Mouse (Mus musculus) thymus, postnatal 4 days (tissue): ENCODE measurements around the gene Rab6b.
"Not testable (repeated sequence)": the region's sequence is repeated elsewhere in the genome, so short reads cannot be mapped to it uniquely, and the experiment has no call there.

Experiments used
- DNase-seq: peaks from one replicate; pipeline ENCODE4 v3.0.0; 2021

Rab6b gene

DNA sequence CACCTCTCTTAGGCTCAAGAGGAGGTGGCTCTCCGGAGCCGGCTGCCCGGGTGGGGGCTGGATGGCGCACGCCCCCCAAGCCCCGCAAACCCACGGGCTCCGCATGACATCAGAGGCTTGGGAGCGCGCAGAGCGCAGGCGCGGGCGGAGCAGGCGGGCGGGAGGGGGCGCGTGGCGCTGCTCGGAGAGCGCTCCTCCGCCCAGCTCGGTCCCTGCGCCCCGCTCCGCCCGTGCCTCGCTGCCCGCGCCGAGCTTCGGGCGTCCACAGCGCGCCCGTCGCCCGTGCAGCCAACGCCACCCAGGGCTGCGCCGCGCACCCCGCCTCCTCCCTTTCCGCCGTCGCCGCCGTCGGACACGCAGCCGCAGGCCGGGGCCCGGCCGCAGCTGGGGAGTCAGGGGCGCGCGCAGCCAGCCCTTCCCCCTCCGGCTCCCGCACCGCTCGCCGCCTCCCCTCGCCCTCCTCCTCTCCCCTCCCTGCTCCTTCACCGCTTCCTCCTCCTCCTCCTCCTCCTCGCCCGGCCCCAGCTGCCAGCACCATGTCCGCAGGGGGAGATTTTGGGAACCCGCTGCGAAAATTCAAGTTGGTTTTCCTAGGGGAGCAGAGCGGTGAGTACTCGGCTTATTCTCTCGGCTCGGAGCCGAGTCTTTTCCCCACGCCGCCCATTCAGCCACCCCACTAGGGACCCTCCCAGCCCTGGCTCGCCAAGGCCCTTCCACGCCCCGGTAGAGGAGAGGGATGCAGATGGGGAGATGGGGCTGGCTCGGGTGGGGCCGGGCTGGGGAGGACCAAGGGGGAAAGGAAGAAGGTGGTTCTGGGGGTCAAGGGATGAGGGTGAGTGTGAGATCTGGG lies at the start of gene Rab6b:
Gene Rab6b (plus strand): TSS at position 167 of the 850 bp plus-strand sequence.
- DNase-seq: peak; percentile 58

DNA sequence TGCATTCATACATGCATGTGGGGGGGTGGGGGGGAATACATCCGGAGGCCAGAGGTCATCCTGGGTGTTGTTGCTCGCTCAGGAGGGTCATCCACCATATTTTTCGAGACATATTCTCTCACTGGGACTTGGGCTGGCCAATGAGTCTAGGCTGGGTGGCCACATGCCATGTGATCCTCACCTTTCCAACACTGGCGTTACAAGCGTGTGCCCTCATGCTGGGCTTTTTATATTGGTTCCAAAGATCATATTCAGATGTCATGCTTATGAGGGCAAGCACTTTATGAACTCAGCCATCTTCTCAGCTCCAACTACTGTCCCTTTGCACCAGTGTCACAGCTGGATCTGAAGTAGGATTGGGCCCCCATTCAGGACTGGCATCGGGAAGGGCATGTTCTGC lies 48.0 kb upstream of the Rab6b start:
- DNase-seq: no peak

DNA sequence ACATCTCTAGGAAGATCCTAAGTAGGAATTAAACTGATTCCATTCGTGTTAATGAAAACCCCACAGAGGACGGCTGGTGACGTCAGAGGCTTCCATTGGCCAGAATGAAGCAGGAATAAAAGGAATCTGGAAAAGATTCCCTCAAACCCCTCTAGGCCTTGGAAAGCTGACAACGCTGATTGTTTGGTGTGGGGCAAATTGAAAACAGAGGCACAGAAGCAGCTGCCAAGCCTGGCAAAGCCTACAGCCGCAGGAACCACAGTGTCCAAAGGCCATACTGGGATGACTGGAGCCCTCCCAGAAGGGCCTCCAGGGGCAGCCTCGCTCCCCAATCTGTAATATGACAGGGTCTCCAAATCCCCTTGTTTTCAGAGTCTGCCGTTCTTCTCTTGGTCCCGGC lies 44.7 kb upstream of the Rab6b start:
- no peak for DNase-seq

DNA sequence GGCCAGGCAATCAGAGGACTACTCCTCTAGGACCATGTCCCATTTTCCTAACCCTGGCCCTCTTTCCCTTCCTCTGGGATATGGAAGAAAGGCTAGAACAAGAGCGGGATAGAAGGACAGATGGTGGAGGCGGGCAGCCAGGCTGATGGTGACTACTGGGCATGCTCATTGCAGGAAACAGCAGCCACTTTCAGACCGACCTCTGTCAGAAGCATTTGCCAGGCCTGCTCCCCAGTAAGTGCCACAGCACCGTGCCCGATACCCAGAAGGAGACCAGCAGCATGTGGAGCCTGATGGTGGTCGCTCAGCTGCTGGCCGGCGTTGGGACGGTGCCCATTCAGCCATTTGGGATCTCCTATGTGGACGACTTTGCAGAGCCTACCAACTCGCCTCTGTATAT lies 43.9 kb upstream of the Rab6b start:
- no peak for DNase-seq

DNA sequence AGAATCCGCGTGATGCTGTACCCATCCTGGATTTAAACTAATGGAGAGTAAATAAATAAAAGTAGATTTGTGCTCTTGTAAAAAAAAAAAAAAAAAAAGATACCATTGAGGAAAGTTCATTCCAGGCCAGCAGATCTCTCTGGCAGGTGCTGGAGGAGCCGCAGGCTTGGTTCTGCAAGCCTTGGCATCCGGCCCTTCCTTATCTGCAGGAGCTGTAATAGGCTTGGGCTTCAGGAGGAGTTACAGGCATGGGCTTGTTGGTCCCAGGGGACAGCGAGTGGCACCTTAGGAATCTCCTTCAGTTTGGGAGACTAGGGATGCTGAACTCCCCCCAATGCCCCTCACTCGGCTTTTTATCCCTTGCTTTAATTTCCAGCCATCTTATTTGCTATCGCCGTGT lies 42.8 kb upstream of the Rab6b start:
- DNase-seq: no peak

DNA sequence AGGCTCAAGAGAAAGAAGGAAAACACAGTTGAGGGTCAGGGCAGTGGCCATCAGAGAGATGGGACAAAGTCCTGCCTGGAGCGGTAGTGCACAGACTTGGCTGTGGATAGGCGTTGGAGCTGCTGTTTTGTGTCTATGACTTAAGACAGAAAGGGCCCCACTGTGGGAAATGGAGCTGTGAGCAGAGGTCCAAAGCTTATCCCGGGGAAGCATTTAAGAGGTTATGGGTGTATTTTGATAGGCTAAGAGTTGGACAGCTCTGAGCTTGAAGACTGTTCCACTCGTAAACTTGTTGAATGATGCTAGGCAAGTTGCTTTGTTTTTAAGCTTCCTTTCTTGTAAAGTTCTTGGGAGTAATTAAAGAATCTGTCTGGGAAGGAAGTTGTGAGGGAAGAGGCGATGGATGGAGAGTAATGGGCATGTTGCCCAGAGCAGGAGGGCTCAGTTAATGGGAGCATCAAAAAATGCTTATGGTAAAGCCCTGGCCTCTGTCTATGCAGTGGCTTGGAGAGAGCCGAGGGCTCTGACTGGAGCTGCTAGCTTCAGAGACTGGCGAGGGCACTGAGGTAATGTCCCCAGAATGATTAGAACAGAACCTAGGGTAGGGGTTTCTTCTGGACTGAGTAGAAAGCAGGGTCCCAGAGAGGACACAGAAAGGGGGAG lies 39.9 kb upstream of the Rab6b start:
- DNase-seq: no peak

DNA sequence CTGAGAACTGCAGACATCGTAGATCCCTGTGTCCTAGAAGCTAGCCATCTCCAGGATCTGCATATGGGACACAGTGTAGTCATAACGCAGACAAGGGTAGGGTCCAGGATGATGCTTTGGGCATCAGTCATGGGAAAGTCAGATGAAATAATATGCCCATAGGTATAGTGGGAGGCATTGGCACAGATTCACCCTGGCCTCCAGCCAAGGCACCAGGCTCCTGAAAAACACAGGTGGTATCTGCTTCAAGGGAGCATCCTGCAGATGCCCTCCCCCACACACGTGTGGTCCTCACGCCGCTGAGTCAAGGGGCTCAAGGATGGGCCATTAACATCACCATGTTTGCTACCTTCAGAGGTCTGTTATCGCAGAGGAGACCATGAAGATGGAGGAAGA lies 39.4 kb upstream of the Rab6b start:
- DNase-seq: no peak

DNA sequence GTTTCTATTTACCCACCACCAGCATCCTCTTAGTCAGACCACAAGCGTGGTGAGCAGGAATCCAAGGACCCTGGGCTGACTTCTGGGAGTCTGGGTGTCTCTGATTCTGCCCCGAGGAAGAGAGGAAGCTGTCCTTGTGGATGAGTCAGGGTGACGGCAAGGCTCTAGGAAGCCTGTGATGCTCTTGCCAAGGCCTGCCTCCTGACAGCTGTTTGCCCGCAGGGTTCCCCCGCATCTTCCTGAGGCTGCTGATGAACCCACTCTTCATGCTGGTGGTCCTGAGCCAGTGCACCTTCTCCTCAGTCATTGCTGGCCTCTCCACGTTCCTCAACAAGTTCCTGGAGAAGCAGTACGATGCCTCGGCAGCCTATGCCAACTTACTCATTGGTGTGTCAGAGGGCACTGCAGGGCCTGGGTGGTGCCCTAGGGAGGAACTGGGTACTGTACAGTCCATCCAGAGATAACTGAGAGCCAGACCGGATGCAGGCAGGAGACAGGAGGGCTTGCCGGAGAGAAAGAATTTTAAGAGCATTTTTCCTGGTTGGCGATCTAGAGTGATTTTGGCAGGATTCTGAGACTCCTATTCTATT lies 38.6 kb upstream of the Rab6b start:
- DNase-seq: no peak

DNA sequence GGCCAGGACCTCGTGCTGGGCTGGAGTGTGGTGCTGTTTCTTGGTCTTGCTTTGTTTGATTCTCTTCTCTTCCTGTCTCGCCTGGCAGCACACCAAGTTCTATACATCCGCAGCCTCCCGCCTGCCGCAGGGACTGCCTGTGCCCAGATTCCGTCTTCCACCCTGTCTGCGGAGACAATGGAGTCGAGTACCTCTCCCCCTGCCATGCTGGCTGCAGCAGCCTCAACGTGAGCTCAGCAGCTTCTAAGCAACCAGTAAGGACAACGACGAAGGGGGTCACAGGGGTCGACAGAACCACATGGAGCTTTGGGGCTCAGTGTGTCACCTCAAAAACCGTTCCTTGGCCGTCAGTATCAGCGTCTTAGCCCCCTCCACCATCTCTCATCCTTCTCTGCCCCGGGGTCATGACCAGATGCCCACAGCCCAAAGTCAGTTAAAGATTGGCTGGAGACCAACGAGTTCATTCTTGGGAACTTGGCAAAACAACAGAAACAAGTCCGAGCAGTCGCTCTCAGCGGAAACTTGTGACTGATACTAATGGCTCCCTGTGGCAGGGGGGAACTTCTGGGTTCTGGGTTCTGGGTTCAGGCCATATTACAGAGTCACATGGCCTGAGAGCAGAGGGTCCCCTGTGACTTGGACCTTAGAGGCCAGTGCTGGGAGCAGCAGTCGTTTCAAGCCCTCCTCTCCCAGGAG lies 34.6 kb upstream of the Rab6b start:
- no peak for DNase-seq

DNA sequence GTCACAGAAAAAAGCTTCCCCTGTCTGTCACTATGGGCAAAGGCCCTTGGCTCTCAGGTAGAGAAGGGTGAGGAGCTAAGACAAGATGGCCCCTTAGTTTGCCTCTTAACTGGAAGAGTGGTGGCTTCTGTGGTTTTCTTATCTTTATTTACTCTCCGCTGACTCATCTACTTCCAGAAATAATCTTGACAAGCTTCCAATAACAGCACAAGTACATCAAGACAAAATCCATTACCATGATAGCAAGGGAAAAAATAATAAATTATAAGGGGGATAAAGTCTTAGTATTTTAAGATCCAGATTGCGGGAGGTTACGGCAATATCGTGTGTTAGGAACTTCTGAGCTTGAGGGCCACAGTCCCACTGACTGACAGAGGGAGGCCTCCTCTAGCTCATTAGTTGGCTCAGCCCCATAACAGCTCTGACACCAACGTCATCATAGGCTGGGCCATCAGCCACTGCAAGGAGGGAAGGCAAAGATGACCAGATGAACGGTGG lies 33.3 kb upstream of the Rab6b start:
- no peak for DNase-seq

DNA sequence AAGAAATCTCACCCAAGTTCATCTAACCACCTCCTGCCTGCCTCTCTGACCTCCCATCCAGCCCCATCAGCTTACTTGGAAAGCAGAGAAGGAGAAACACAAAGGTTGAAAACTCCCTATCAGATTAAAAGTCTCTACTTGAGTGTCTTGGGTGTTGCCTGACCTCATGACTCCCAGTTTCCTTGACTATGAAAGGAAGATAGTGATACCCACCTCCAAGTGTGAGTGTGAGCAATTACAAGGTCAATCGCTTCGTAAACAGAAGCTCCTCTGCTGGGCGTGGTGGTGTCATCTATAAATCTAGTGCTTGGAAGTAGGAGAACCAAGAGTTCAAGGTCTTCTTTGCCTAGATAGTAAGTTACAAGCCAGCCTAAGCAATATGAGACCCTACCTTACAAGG lies 31.4 kb upstream of the Rab6b start:
- no peak for DNase-seq

DNA sequence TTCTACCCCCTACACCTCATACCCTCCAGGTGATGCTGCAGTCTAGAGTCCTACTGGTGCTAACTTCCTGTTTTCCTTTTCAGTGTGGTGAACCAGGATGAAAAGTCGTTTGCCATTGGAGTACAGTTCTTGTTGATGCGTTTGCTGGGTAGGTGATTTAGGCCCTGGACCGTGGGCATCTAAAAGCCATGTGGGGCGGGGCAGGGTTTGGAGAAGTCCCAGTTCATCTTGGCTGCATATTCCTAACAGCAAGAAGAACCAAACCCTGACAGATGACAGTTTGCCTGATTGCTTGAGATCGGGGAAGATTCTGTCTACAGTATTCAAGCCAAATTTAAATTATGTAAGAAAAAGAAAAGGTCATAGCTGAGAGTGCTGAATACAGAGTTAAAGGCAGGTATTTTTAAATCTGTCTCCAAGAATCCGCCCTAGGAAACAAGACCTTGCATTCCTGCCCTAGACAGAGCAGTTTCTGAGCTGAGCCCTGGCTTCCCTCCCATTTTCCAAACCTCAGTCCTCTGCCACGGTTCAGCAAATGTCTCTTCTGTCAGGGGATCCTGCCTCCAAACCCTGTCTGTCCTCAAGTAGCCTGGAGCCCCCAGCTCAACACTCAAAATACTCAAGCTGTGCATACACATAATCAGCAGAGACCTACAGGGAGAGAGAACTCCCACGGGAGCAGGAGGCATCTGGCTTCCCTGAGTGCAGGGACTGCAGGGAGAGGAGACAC lies 29.2 kb upstream of the Rab6b start:
- DNase-seq: no peak

DNA sequence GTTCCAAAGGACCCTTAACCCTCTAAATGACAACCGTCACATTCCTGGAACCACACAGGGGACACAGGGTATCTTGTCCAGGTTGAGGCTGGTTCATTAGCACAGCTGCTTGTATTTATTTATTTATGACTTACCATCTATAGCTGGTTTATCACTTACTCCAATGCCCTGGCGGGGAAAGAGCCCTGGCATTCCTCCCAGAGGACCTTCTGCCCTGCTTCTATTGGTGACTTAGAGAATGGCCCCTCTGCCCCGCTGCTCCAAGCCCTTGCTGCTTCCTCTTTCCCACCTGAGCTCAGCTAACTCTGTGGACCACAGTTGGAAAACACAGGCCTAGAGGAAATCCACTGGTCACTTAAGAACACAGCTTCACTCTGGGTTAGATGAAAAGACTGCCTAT lies 28.2 kb upstream of the Rab6b start:
- no peak for DNase-seq

DNA sequence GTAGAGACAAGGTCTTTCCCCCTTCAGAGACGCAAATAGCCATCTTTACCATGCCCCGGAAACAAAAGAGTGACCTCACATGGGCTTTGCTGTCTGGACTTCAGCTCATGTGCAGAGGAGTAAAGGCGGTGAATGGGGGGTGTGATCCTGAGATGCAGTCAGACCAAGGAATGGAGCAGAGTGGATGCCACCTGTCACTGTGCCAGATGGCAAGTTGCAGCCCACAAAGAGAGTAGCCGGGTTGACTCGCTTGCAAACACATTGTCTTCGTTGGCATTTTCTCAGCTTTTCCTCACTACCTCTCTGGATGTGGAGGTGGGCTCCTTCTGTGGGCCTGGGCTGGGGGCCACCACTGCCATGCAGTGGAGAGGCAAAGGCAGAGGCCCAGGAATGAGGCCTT lies 24.9 kb upstream of the Rab6b start:
- DNase-seq: no peak

DNA sequence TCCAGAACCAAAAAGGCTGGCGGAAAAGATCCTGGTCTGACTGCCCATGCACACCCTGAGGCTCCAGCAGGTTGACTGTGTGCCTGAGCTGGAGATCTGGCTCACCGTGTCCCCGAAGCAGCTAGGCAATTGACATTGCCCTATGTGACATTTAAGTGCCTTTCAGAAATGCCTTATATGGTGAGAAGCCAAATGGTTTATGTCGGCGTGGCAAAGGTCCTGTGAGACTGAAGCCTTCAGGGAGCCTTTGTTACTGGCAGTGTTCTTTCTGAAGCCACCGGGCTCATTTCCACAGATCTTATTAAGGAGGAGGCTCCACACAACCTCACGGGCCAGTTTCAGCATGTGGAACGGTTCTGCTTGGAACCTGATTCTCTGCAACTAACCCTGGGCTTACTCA lies 24.3 kb upstream of the Rab6b start:
- DNase-seq: no peak

DNA sequence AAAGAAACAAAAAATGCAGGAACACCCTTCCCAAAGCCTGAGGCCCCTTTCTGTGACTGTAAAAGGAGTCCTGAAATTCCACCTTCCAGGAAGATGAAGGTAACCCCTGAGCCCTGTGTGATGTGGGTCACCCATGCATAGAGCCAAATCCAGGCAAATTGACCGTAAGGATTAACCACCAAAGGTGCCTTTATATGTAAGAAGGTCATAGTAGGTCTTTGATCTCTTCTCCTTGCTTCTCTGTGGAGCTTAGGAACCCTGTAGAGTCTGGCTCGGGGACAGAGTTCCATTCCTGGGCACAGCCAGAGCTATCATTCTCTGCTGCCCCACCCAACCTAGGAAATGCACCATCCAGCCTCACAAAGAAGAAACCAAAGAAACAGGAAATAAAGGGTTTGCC lies 22.9 kb upstream of the Rab6b start:
- DNase-seq: no peak

DNA sequence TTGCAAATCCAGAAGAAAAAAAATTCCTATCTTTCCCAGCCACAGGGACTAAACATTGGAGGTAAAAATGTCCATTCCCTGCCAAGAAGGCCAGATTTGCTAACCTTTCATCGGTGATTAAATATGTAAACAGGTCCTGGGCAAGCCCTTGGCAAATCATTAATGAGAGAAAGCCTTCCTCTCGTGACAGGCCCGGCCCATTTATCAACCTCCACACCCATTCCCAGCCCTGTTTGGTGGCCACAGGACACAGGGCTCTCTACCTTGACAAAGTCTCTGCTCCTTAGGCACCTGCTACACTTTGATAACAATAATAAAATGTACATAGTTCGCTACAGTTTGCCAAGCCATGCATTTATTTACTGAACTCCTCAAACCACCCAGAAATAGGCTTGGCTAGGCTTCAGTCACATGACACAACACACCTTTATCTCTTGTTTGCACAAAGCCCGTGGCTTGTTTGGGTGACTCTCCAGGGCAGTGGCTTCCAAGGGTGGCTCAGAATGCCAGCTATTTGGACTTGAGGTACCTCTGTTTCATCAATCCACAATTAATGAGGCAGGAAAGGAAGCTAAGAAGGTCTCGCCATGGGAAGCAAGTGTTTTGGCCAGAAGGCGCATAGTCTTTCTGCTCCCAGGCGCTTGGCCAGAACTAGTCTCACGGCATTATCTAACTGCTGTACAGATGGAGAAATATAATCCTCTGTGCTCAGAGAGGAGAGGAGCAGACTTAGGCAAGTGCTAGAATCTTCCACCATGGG lies 21.3 kb upstream of the Rab6b start:
- DNase-seq: no peak

DNA sequence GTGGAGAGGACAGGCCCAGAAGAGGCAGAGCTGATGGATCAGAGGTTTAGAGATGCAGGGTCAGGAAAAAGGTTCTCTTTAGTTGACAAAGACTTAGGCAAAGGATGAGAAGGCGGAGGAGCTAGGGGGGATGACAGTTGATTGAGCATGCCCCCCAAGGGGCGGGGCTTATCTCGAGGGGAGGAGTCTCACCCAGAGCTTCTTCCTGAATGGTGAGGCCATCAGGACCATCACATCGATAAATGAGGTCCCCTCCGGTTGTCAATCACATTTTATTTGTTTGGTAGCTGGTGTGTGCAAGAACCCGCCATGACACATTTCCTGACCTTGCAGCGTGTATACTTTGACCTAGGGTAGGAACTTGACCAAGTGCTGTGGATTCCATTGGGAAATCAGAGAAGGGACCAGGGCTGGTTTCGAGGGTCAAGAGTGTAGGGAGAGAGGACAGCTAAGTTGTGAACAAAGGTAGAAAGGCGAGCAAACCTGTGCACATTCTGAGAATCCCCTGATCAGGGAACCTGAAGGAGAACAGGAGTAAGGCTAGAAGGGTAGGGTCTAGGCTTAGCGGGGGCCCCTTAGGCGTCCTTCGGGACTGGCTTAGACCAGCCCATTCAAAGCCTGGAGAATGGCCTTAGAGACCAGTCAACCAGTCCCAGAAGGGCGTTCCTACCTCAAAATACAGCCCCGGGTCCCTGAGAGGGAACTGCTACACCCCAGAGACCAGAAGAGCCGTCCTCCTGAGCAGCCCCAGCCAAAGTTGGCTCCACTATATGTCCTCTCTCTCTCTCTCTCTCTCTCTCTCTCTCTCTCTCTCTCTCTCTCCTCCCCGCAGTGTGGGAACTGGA lies 20.3 kb upstream of the Rab6b start:
- DNase-seq: peak; percentile 17

DNA sequence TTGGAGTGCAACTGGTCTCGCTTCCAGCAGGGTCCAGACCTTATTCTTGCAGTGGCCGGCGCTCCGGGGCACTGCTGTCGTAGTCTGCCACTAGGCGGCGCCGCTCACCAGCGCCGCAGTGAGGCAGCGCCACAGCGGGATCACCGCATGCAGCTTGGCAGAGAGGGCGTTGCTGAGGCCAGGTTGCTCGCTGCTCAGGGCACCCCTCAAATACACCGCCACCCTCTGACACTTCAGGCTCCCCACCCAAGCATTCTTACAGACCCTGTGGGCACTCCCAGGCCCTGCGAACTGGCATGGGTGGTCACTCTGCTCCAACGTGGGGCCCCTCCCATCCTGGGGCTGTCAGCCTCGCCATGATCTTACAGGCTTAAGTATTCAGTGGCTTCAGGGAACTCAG lies 19.3 kb upstream of the Rab6b start:
- DNase-seq: peak; percentile 81

DNA sequence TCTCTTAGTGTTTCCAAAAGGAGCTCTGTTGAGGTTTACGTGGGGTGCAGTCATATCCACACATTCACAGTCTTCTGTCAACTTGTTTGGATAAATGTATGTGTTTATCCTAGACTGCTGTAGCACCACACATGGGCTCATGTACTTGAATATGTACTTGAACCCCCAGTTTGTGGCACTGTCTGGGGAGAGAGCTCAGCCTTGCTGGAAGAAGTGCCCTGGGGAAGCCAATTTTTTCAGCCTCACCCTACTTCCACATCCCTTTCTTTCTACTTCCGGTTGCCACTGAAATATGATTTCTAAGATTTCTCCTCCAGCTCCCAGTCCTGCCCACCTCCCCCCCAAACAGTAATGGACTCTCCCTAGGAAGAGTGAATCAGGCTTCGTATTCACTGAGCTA lies 17.9 kb upstream of the Rab6b start:
- DNase-seq: no peak

DNA sequence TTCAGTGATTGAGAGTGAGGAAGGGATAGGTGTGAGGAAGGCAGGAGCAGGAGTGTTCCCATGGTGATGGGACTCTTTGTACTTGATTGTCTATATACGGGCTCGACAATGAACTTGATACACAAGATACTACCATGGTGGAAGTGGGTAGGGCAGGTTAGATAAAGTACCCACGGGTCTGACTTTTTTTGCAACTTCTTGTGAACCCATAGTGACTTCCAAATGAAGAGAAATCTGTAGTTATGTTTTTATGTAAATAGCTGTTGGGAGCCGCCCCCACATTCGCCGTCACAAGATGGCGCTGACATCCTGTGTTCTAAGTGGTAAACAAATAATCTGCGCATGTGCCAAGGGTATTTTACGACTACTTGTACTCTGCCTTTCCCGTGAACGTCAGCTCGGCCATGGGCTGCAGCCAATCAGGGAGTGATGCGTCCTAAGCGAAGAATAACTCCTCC lies 3.2 kb upstream of the Rab6b start:
- DNase-seq: not testable (repeated sequence)
